Mouse (Mus musculus): Measurements from ENCODE around the gene Hypk. TPM values are rescaled to one million over a fixed set of nuclear protein-coding genes. Genes with fewer than 3 reads are reported as not detected.

Hypk gene
- polyA plus RNA-seq, 1 experiment = 3.3 TPM

DNA sequence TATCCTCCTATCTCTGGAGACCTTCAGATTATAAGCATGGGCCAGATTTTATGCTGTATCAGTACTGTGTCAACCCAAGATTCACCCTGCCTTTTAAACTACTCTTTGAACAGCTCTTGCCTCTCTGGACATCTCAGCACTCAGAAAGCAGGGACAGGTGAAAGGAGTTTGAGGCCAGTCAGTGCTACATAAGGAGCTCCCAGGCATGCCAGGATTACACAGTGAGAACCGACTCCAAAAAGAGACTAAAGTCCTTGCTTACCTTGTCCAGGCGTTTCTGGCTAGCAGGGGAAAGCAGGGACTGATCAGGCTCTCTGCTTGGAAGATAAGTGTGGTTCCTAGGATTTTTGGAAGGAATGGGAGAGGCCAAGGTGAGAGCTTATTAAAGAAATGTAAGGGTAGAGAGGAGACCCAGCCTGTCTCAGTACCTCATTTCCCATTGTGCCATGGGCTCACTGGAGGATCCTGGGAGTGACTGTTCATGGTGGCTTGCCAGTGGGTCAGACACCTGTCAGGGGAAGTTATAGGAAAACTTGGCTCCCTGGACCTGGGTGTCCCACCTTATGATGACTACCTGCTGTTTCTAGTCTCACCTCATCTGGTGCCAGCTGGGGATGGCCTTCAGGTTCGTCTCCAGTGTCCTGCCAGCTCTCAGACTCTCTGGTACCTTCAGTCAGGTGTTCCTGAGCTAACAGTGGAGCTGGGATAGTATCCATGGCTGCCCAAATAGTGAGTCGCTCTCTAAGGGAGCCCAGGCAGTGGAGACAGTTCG is 12.1 kb upstream of the Hypk start:
- H3K27me3 ChIP-seq (ENCODE audit: control insufficient read depth, insufficient read depth, low read length) = no peaks in the 10 kb centered on the region
- TF ChIP-seq POLR2A (IDR thresholded peaks at IDR 0.05; ENCODE audit: low read depth, low read length) (no peak), CTCF (IDR thresholded peaks at IDR 0.05; ENCODE audit: extremely low read depth, insufficient read length, insufficient replicate concordance, low read depth, low read length) (no peak)
- 59% methylated on average over 5 of the region's 5 CpGs for WGBS
- H3K4me3 ChIP-seq (ENCODE audit: low read depth, low read length) = no peak overlapping the region
- H3K27ac ChIP-seq (ENCODE audit: insufficient read depth, low read depth, low read length) = no peak overlapping the region
- H3K4me1 ChIP-seq (ENCODE audit: control insufficient read depth, insufficient read depth, insufficient read length, low read length) = peaks cover 8% of the 10 kb centered on the region; the same call in 1 of the 2 replicates
- peaks cover 27% of the 10 kb centered on the region for H3K36me3 ChIP-seq (ENCODE audit: control insufficient read depth, insufficient read depth, low read length)

DNA sequence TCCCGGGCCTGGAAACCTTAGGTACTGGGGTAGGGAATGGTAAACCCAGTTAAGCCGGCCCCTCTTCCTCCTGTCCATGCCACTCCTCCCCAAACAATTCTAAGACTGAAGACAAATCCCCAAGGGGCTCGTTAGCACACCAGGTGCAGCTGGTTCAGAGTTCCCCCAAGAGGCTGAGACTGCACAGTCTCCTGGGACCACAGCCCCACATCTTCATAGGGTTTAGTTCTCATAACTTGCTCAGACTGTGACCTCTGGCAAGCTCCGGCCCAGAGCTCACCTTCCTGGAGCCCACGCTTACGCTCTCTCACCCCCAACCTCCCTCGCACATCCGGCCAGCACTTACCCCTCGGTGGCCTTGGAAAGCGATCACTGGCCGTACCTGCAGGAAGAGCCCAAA is 11.3 kb upstream of the Hypk start:
- H3K36me3 ChIP-seq (ENCODE audit: control insufficient read depth, insufficient read depth, low read length) = peaks cover 23% of the 10 kb centered on the region
- peaks cover 8% of the 10 kb centered on the region; the same call in 1 of the 2 replicates for H3K4me1 ChIP-seq (ENCODE audit: control insufficient read depth, insufficient read depth, insufficient read length, low read length)
- H3K27me3 ChIP-seq (ENCODE audit: control insufficient read depth, insufficient read depth, low read length) = no peaks in the 10 kb centered on the region
- peak overlapping the region; percentile 71 for H3K4me3 ChIP-seq (ENCODE audit: low read depth, low read length)
- no peak overlapping the region for H3K27ac ChIP-seq (ENCODE audit: insufficient read depth, low read depth, low read length)
- TF ChIP-seq POLR2A (IDR thresholded peaks at IDR 0.05; ENCODE audit: low read depth, low read length) (no peak), CTCF (IDR thresholded peaks at IDR 0.05; ENCODE audit: extremely low read depth, insufficient read length, insufficient replicate concordance, low read depth, low read length) (no peak)
- WGBS = 10% methylated on average over 11 of the region's 11 CpGs

DNA sequence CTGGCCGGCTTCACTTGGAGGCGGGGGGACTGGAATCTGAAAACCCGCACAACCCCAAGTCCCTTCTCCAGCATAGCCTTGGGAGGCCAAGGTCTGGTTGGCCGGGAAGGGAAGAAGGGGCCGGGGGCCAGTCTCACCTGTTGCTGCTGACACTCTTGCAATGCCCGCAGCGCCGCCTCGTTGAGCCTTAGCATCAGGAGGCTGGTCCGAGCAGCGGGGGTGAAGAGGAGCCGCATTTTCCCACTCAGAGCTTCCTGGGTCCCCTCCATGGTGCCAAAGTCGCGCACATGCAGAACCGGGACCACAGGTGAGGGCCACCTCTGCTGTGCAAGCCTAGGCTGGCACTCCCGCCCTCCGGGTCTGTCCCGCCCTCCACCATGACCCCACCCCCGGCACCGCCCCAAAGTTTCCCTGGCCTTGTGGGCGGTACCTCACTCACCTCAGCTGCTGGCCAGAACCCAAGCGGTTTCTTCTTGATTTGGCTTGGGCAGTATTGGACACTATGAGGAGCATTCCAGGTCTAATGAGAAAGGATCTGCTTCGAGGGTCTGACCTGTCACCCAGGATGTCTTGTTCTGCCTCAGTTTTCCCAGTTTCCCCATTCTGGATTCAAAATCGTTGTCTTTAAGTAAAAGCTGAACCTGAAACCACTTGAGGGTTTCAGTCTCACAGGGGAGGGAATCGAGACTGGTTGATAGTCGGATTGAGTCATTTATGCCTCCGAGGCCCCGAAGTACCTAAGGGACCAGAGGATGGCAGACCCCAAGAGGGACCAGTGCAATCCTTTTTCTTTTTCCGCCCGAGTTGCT is 10.6 kb upstream of the Hypk start:
- H3K4me3 ChIP-seq (ENCODE audit: low read depth, low read length) = peak overlapping the region; percentile 71
- peaks cover 17% of the 10 kb centered on the region for H3K36me3 ChIP-seq (ENCODE audit: control insufficient read depth, insufficient read depth, low read length)
- no peaks in the 10 kb centered on the region for H3K27me3 ChIP-seq (ENCODE audit: control insufficient read depth, insufficient read depth, low read length)
- H3K4me1 ChIP-seq (ENCODE audit: control insufficient read depth, insufficient read depth, insufficient read length, low read length) = peaks cover 8% of the 10 kb centered on the region; the same call in 1 of the 2 replicates
- peak overlapping the region; percentile 43 for H3K27ac ChIP-seq (ENCODE audit: insufficient read depth, low read depth, low read length)
- TF ChIP-seq CTCF (IDR thresholded peaks at IDR 0.05; ENCODE audit: extremely low read depth, insufficient read length, insufficient replicate concordance, low read depth, low read length) (no peak), POLR2A (IDR thresholded peaks at IDR 0.05; ENCODE audit: low read depth, low read length) (no peak; the same call in 1 of the 2 replicates)
- WGBS = under 1% methylated on average over 30 of the region's 30 CpGs

DNA sequence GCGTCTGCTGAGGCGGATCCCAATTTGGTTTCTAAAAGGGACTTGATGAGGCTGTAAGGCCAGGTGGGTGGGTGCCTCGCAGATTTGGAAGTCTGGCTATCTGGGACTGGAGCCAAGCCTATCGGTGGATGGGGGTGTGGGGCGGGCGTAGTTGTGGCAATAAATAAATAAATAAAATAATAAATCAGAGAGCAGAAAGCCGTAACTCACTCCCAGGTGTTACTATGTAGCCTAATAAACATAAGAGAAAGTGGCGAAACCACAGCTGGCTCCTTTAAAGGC is 10.1 kb upstream of the Hypk start:
- H3K4me1 ChIP-seq (ENCODE audit: control insufficient read depth, insufficient read depth, insufficient read length, low read length) = peaks cover 8% of the 10 kb centered on the region; the same call in 1 of the 2 replicates
- H3K27ac ChIP-seq (ENCODE audit: insufficient read depth, low read depth, low read length) = peak overlapping the region; percentile 43
- H3K27me3 ChIP-seq (ENCODE audit: control insufficient read depth, insufficient read depth, low read length) = no peaks in the 10 kb centered on the region
- 6% methylated on average over 8 of the region's 8 CpGs for WGBS
- peaks cover 12% of the 10 kb centered on the region for H3K36me3 ChIP-seq (ENCODE audit: control insufficient read depth, insufficient read depth, low read length)
- H3K4me3 ChIP-seq (ENCODE audit: low read depth, low read length) = peak overlapping the region; percentile 71
- TF ChIP-seq CTCF (IDR thresholded peaks at IDR 0.05; ENCODE audit: extremely low read depth, insufficient read length, insufficient replicate concordance, low read depth, low read length) (no peak), POLR2A (IDR thresholded peaks at IDR 0.05; ENCODE audit: low read depth, low read length) (no peak)

DNA sequence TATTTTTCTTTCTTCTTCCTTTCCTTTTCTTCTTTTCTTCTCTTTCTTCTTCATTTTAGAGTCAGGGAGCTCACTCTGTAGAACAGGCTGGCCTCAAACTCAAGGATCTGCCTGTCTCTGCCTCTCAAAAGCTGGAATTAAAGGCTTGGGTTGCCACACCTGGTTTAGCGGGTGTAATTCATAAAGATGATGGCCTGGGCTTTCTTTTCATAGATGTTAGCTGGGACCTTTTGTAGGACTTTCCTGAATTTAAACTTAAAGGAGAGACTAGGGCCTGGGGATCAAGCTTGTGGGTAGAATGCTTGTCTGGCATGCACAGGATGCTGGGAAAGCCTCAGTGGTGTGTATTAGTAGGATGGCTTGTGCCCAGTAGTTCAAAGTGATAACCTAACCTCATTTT is 8.9 kb upstream of the Hypk start, which contains the start of gene Ell3:
Ell3 (minus strand) TSS at position 101 of the 400 bp plus-strand sequence.
- WGBS = 92% methylated on average over 1 of the region's 1 CpGs
- H3K4me3 ChIP-seq (ENCODE audit: low read depth, low read length) = no peak within 1 kb of the TSS
- TF ChIP-seq CTCF (IDR thresholded peaks at IDR 0.05; ENCODE audit: extremely low read depth, insufficient read length, insufficient replicate concordance, low read depth, low read length) (no peak), POLR2A (IDR thresholded peaks at IDR 0.05; ENCODE audit: low read depth, low read length) (no peak)
- H3K4me1 ChIP-seq (ENCODE audit: control insufficient read depth, insufficient read depth, insufficient read length, low read length) = peaks cover 8% of the 10 kb centered on the region; the same call in 1 of the 2 replicates
- no peaks in the 10 kb centered on the region for H3K27me3 ChIP-seq (ENCODE audit: control insufficient read depth, insufficient read depth, low read length)
- 0 out of 2 replicates have a peak within 1 kb of the TSS, but pooled peaks have one; percentile 43 for H3K27ac ChIP-seq (ENCODE audit: insufficient read depth, low read depth, low read length)
- peaks cover 5% of the 10 kb centered on the region; the same call in 1 of the 2 replicates for H3K36me3 ChIP-seq (ENCODE audit: control insufficient read depth, insufficient read depth, low read length)

DNA sequence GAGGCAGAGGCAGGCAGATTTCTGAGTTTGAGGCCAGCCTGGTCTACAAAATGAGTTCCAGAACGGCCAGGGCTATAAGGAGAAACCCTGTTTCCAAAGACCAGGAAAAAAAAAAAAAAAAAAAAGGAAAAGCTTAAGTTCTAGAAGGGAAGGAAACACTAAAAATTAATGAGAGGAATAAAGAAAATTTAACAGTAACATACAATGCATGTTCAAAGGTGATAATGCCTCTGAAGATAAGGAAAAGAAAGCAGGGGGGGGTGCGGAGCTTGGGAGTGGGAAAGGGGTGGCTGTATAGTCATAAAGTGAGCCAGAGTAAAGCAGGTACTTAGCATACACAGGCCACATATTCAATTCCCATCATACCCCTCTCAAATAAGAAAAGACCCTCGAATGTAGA is 8.0 kb upstream of the Hypk start:
- no peaks in the 10 kb centered on the region for H3K36me3 ChIP-seq (ENCODE audit: control insufficient read depth, insufficient read depth, low read length)
- peaks cover 8% of the 10 kb centered on the region; the same call in 1 of the 2 replicates for H3K4me1 ChIP-seq (ENCODE audit: control insufficient read depth, insufficient read depth, insufficient read length, low read length)
- TF ChIP-seq POLR2A (IDR thresholded peaks at IDR 0.05; ENCODE audit: low read depth, low read length) (no peak), CTCF (IDR thresholded peaks at IDR 0.05; ENCODE audit: extremely low read depth, insufficient read length, insufficient replicate concordance, low read depth, low read length) (no peak)
- 78% methylated on average over 3 of the region's 3 CpGs for WGBS
- H3K27ac ChIP-seq (ENCODE audit: insufficient read depth, low read depth, low read length) = no peak overlapping the region
- no peak overlapping the region for H3K4me3 ChIP-seq (ENCODE audit: low read depth, low read length)
- no peaks in the 10 kb centered on the region for H3K27me3 ChIP-seq (ENCODE audit: control insufficient read depth, insufficient read depth, low read length)

DNA sequence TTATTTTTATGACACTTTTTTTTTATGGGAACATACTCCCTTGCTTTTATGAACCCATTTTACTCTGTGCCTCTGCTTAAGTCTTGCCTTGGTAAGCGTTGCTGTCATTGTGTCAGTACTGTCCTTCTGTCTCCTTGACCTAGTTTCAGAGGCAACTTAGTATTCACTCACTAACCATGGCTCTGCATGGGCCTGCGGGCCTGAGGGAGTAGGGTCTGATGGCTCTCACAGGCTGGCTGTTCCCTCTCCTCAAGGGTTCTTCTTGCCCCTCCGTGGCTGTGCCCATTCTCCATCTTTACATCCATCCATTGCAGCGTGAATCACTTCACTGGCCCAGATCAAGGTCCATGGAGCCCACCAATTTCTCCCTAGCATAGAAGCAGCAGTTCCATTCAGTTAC is 6.6 kb upstream of the Hypk start:
- Histone ChIP-seq H3K27ac (ENCODE audit: insufficient read depth, low read depth, low read length) (no peak overlapping the region), H3K4me3 (ENCODE audit: low read depth, low read length) (no peak overlapping the region), H3K36me3 (ENCODE audit: control insufficient read depth, insufficient read depth, low read length) (peaks cover 7% of the 10 kb centered on the region), H3K4me1 (ENCODE audit: control insufficient read depth, insufficient read depth, insufficient read length, low read length) (peaks cover 13% of the 10 kb centered on the region; the same call in 1 of the 2 replicates), H3K27me3 (ENCODE audit: control insufficient read depth, insufficient read depth, low read length) (no peaks in the 10 kb centered on the region)
- WGBS = 89% methylated on average over 4 of the region's 4 CpGs
- TF ChIP-seq POLR2A (IDR thresholded peaks at IDR 0.05; ENCODE audit: low read depth, low read length) (no peak), CTCF (IDR thresholded peaks at IDR 0.05; ENCODE audit: extremely low read depth, insufficient read length, insufficient replicate concordance, low read depth, low read length) (no peak)

Measured in small intestine, adult 2 months (tissue).